Mouse (Mus musculus): ENCODE data around the gene Cadm1.

GRCm38 (mm10) chr9:47661611-47662010, 131.6 kb downstream of the Cadm1 start:
- no peak for TF ChIP-seq POLR2A (IDR thresholded peaks at IDR 0.05; ENCODE audit: control insufficient read depth, low read depth, low read length)
- no peak for TF ChIP-seq CTCF (IDR thresholded peaks at IDR 0.05; ENCODE audit: control insufficient read depth, insufficient read depth, insufficient replicate concordance, low read depth, low read length)

Data from testis, adult 2 months (tissue).